Mouse (Mus musculus) heart, embryonic 13.5 days (tissue): ENCODE results near the gene Zfp316. TPM values are rescaled to one million over a fixed set of nuclear protein-coding genes. Genes with fewer than 3 reads are reported as not detected.

Experiments used
- ATAC-seq: fragments of 200-750 bp; cut with Nextera tagmentation; 2 replicates; pipeline ENCODE4 v1.8.0; 2017; ENCODE audit warnings: moderate TSS enrichment; ENCODE audit not compliant: insufficient number of reproducible peaks, low FRiP score, low TSS enrichment; ENCODE audit errors: extremely low read depth
- H3K27ac ChIP-seq: fragments of 300-500 bp; sonication (generic); replicated peaks from 2 replicates; pipeline ENCODE4 v1.5.1; 2015; ENCODE audit warnings: moderate library complexity, mild to moderate bottlenecking, inconsistent platforms
- H3K27me3 ChIP-seq: fragments of 300-500 bp; sonication (generic); replicated peaks from 2 replicates; pipeline ENCODE4 v1.6.1; 2015; ENCODE audit warnings: mild to moderate bottlenecking, inconsistent platforms
- H3K36me3 ChIP-seq: fragments of 300-500 bp; sonication (generic); 2 replicates; pipeline ENCODE4 v1.6.1; 2015; ENCODE audit warnings: mild to moderate bottlenecking, inconsistent platforms
- H3K4me1 ChIP-seq: fragments of 300-500 bp; sonication (generic); 2 replicates; pipeline ENCODE4 v1.6.1; 2015; ENCODE audit warnings: inconsistent platforms
- H3K4me2 ChIP-seq: fragments of 300-500 bp; sonication (generic); 2 replicates; pipeline ENCODE4 v1.6.1; 2015; ENCODE audit warnings: inconsistent platforms, mild to moderate bottlenecking, moderate library complexity
- H3K4me3 ChIP-seq: fragments of 300-500 bp; sonication (generic); 2 replicates; pipeline ENCODE4 v1.5.1; 2015; ENCODE audit warnings: moderate library complexity, mild to moderate bottlenecking, inconsistent platforms
- H3K9ac ChIP-seq: fragments of 300-500 bp; sonication (generic); 2 replicates; pipeline ENCODE4 v1.6.1; 2015; ENCODE audit warnings: inconsistent platforms, mild to moderate bottlenecking, moderate library complexity
- H3K9me3 ChIP-seq: fragments of 300-500 bp; sonication (generic); 2 replicates; pipeline ENCODE4 v1.6.1; 2016; ENCODE audit warnings: inconsistent platforms
- WGBS: fragments of 180-500 bp; shearing (Covaris S2); methylation state at CpG from one replicate; pipeline ENCODE4 v1.1.7; 2015; ENCODE audit warnings: mixed read lengths; 5-methylcytosine and 5-hydroxymethylcytosine counted together
- polyA plus RNA-seq: library from polyadenylated mRNA; unstranded; fragments of >200 nt; fragmentation: Nextera tagmentation; extraction: Ambion mirVana; gene quantifications from 2 replicates; pipeline ENCODE4 v1.2.1, GENCODE M21; 2015

Zfp316 gene
- polyA plus RNA-seq, 1 experiment from 2014 or later = 1.5 TPM

- Histone ChIP-seq H3K27ac (no peak overlapping the region), H3K36me3 (no peaks in the 10 kb centered on the region), H3K4me1 (no peaks in the 10 kb centered on the region), H3K9me3 (peaks cover 1% of the 10 kb centered on the region; the same call in 1 of the 2 replicates), H3K4me3 (no peak overlapping the region), H3K9ac (no peak overlapping the region), H3K4me2 (no peak overlapping the region), H3K27me3 (peaks cover 3% of the 10 kb centered on the region; the same call in 1 of the 2 replicates)
- no peak for ATAC-seq
- WGBS = 85% methylated on average over 2 of the region's 2 CpGs
These were observed 56.0 kb downstream of the Zfp316 start for GRCm38 (mm10) chr5:143213832-143214231.

GRCm38 (mm10) chr5:143205015-143205414 is 64.8 kb downstream of the Zfp316 start:
- ATAC-seq = no peak
- H3K4me3 ChIP-seq = no peak overlapping the region
- no peaks in the 10 kb centered on the region for H3K36me3 ChIP-seq
- no peak overlapping the region for H3K4me2 ChIP-seq
- H3K4me1 ChIP-seq = no peaks in the 10 kb centered on the region
- peaks cover 21% of the 10 kb centered on the region; the same call in 1 of the 2 replicates for H3K9me3 ChIP-seq
- no peaks in the 10 kb centered on the region for H3K27me3 ChIP-seq
- H3K27ac ChIP-seq = no peak overlapping the region
- 67% methylated on average over 3 of the region's 3 CpGs for WGBS
- H3K9ac ChIP-seq = no peak overlapping the region

Other genes starting within 250 kb of the Zfp316 start
- 24.6 and 25.1 TPM in 2 replicates for gene Rnf216, start 157.0 kb downstream of the Zfp316 start, polyA plus RNA-seq
- not detected in 2 replicates for gene Olfr718-ps1, start 122.4 kb downstream of the Zfp316 start, polyA plus RNA-seq
- 7.2 and 7.8 TPM in 2 replicates for gene Rbak, start 89.2 kb downstream of the Zfp316 start, polyA plus RNA-seq
- gene Spdye4b, start 89.0 kb downstream of the Zfp316 start, polyA plus RNA-seq = not detected in 2 replicates
- not detected in 2 replicates for gene Spdye4a, start 43.1 kb downstream of the Zfp316 start, polyA plus RNA-seq
- 7.0 and 7.9 TPM in 2 replicates for gene Zfp12, start 34.9 kb downstream of the Zfp316 start, polyA plus RNA-seq
- gene Zfp853, start 23.6 kb upstream of the Zfp316 start, polyA plus RNA-seq = 0.05 TPM in 1 of 2 replicates, not detected in the other
- gene E130309D02Rik, start 45.3 kb upstream of the Zfp316 start, polyA plus RNA-seq = 22.6 and 22.7 TPM in 2 replicates
- 50.5 and 57.1 TPM in 2 replicates for gene Zdhhc4, start 59.2 kb upstream of the Zfp316 start, polyA plus RNA-seq
- 0.14 TPM in 1 of 2 replicates, not detected in the other for gene Grid2ip, start 87.3 kb upstream of the Zfp316 start, polyA plus RNA-seq
- 250 and 258 TPM in 2 replicates for gene Kdelr2, start 133.8 kb upstream of the Zfp316 start, polyA plus RNA-seq
- gene Daglb, start 194.6 kb upstream of the Zfp316 start, polyA plus RNA-seq = 9.0 and 9.1 TPM in 2 replicates